Mouse (Mus musculus) heart, postnatal 0 days (tissue): ENCODE data around the gene Afg1l.

Source experiments
- CTCF ChIP-seq: IDR thresholded peaks from 2 replicates; pipeline ENCODE4 v1.5.1; 2016; ENCODE audit warnings: antibody characterized with exemption, control low read depth, low read depth
- EP300 ChIP-seq: IDR thresholded peaks from 2 replicates; pipeline ENCODE4 v1.6.1; 2016; ENCODE audit warnings: antibody characterized with exemption, low read depth

DNA sequence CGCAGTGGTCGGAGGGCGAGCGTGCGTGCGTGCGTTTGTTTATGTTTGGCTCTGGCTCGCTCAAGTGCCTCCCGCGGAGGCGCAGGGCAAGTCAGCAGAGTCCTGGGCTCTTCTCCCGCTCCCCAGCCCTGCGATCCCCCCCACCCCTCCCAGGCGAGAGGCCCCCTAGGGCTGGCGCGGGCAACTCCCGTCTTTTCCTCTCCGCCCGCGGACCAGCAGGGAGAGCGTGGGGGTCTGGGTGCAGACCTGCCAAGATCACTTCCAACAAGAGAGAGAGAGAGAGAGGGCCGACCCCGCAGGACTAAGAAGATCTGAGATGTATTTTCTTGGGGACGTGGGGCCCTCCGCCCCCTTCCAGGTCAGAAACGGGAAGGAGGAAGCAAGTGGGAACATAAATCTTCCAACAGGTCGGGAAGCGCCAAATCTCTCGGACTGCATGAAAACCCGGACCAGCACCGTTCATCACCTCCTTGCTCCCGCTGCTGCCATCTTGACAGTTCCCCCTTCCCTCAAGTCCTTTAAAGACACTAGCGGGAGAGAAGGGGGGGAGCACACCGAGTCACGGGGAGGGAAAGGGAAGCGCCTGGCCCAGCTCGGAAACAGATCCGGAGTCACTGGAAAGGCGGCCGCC is 202.4 kb downstream of the Afg1l start:
- TF ChIP-seq CTCF (no peak), EP300 (no peak)
